Mouse (Mus musculus) intestine, embryonic 14.5 days (tissue): ENCODE data around the gene Crx. TPM values are rescaled to one million over a fixed set of nuclear protein-coding genes. Genes with fewer than 3 reads are reported as not detected.
A peak's percentile ranks its signal among the peaks of the same experiment; 100 is the strongest.

Experiments
- ATAC-seq: fragments of 200-750 bp; cut with Nextera tagmentation; replicated peaks from 2 replicates; pipeline ENCODE4 v1.8.0; 2017; ENCODE audit warnings: low read depth, moderate number of reproducible peaks, moderate TSS enrichment, moderate library complexity; ENCODE audit not compliant: low FRiP score, low TSS enrichment
- DNase-seq: peaks from one replicate; pipeline ENCODE4 v3.0.0-alpha.2; 2018; ENCODE audit warnings: low spot score
- H3K27ac ChIP-seq: fragments of 300-500 bp; sonication (generic); 2 replicates; pipeline ENCODE4 v1.5.1; 2014; ENCODE audit warnings: low read depth, mild to moderate bottlenecking, control low read depth
- H3K27me3 ChIP-seq: fragments of 300-500 bp; sonication (generic); replicated peaks from 2 replicates; pipeline ENCODE4 v1.6.1; 2014; ENCODE audit warnings: low read length, control low read depth; ENCODE audit not compliant: control insufficient read depth, insufficient read depth
- H3K36me3 ChIP-seq: fragments of 300-500 bp; sonication (generic); 2 replicates; pipeline ENCODE4 v1.6.1; 2014; ENCODE audit warnings: low read length, control low read depth; ENCODE audit not compliant: control insufficient read depth, insufficient read depth
- H3K4me1 ChIP-seq: fragments of 300-500 bp; sonication (generic); replicated peaks from 2 replicates; pipeline ENCODE4 v1.6.1; 2014; ENCODE audit warnings: low read length, control low read depth, mixed read lengths; ENCODE audit not compliant: control insufficient read depth, insufficient read depth
- H3K4me2 ChIP-seq: fragments of 300-500 bp; sonication (generic); 2 replicates; pipeline ENCODE4 v1.6.1; 2014; ENCODE audit warnings: low read length
- H3K4me3 ChIP-seq: fragments of 300-500 bp; sonication (generic); 2 replicates; pipeline ENCODE4 v1.5.1; 2014; ENCODE audit warnings: low read depth, low read length, control low read depth, mixed read lengths
- H3K9ac ChIP-seq: fragments of 300-500 bp; sonication (generic); 2 replicates; pipeline ENCODE4 v1.6.1; 2014; ENCODE audit warnings: mild to moderate bottlenecking, low read length
- H3K9me3 ChIP-seq: fragments of 300-500 bp; sonication (generic); 2 replicates; pipeline ENCODE4 v1.6.1; 2016; ENCODE audit warnings: low read length, control low read depth; ENCODE audit not compliant: control insufficient read depth
- WGBS: fragments of 180-500 bp; shearing (Covaris S2); extraction: QIAGEN DNeasy Blood & Tissue Kit; methylation state at CpG from one replicate; pipeline ENCODE4 v1.1.7; 2014; 5-methylcytosine and 5-hydroxymethylcytosine counted together
- polyA plus RNA-seq: library from polyadenylated mRNA; unstranded; fragments of >200 nt; fragmentation: Nextera tagmentation; extraction: Ambion mirVana; gene quantifications from 2 replicates; pipeline ENCODE4 v1.2.1, GENCODE M21; 2014

The Crx gene
- not detected in 2 replicates for polyA plus RNA-seq

- no peak for DNase-seq
- Histone ChIP-seq H3K27ac (no peak within 1 kb of the TSS), H3K9ac (no peak within 1 kb of the TSS), H3K9me3 (no peaks in the 10 kb centered on the region), H3K4me3 (no peak within 1 kb of the TSS), H3K4me1 (no peaks in the 10 kb centered on the region), H3K27me3 (no peaks in the 10 kb centered on the region), H3K36me3 (no peaks in the 10 kb centered on the region), H3K4me2 (no peak within 1 kb of the TSS)
- 37% methylated on average over 4 of the region's 4 CpGs for WGBS
- no peak for ATAC-seq
Measured at GRCm38 (mm10) chr7:15879756-15880155, at the start of gene Crx. Gene Crx, minus strand, starts transcription at chr7:15879968.

GRCm38 (mm10) chr7:15922220-15922773, 42.5 kb upstream of the Crx start, which contains the start of gene Selenow:
Gene Selenow, minus strand, starts transcription at chr7:15922402.
- ATAC-seq (peak; percentile 98), DNase-seq (peak; percentile 97)
- peak within 1 kb of the TSS; percentile 85 for H3K9ac ChIP-seq
- peak within 1 kb of the TSS; percentile 74 for H3K4me3 ChIP-seq
- no peaks in the 10 kb centered on the region for H3K27me3 ChIP-seq
- H3K27ac ChIP-seq: peak within 1 kb of the TSS; percentile 76
- no peaks in the 10 kb centered on the region for H3K9me3 ChIP-seq
- peaks cover 28% of the 10 kb centered on the region for H3K36me3 ChIP-seq
- peaks cover 16% of the 10 kb centered on the region for H3K4me1 ChIP-seq
- H3K4me2 ChIP-seq: peak within 1 kb of the TSS; percentile 81
- under 1% methylated on average over 33 of the region's 33 CpGs for WGBS

DNA sequence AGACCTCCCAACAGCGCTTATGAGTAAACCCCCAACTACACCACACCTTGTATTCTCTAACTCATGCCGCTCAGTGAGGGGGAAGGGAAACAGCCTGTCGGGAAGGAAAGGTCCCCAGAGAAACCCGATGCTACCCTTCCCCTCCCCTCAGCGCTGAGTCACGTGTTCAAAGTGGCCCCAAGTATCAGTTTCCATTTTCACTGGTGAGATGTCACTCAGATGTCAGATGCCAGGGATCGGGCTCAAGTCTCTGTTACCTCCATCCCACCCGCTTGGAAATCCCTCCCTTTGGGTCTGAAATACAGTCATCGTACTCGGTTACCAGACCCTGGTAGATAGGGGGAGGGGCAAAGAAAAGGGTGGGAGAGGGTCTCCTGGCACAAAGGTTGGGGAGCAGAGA, 42.0 kb upstream of the Crx start:
- ATAC-seq: peak; percentile 60
- 0% methylated on average over 10 of the region's 10 CpGs for WGBS

GRCm38 (mm10) chr7:15920645-15921190, 41.0 kb upstream of the Crx start:
- no peak for ATAC-seq
- 86% methylated on average over 6 of the region's 6 CpGs for WGBS

More for the DNA sequence above, 42.0 kb upstream of the Crx start:
- peaks cover 16% of the 10 kb centered on the region for H3K4me1 ChIP-seq
- no peaks in the 10 kb centered on the region for H3K9me3 ChIP-seq
- H3K9ac ChIP-seq: peak overlapping the region; percentile 85
- peak overlapping the region; percentile 81 for H3K4me2 ChIP-seq
- H3K27me3 ChIP-seq: no peaks in the 10 kb centered on the region
- H3K36me3 ChIP-seq: peaks cover 33% of the 10 kb centered on the region
- H3K4me3 ChIP-seq: peak overlapping the region; percentile 74
- no peak for DNase-seq
- H3K27ac ChIP-seq: peak overlapping the region; percentile 76

DNA sequence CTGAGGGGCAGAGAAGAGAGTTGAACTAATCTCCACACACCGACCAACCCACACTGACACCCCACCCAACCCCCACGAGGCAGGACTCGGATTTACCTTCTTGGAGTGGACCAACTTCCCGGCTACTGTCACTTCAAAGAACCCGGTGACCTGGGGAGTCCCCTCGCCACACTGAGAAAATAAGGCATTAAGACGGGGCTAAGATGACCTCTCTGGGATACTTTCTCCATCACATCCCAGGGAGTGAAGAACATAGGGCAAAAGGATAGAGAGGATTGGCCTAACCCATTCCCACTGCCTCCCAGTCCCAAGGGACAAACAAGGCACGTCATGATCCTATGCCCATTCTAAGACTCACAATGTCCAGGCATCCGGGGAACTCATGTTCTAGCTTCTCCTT, 40.2 kb upstream of the Crx start:
- H3K27me3 ChIP-seq: no peaks in the 10 kb centered on the region
- H3K36me3 ChIP-seq: peaks cover 36% of the 10 kb centered on the region
- ATAC-seq (no peak), DNase-seq (no peak)
- 95% methylated on average over 9 of the region's 9 CpGs for WGBS
- no peak overlapping the region for H3K4me3 ChIP-seq
- H3K9ac ChIP-seq: no peak overlapping the region
- H3K4me1 ChIP-seq: peaks cover 16% of the 10 kb centered on the region
- H3K9me3 ChIP-seq: no peaks in the 10 kb centered on the region
- H3K27ac ChIP-seq: no peak overlapping the region
- peak overlapping the region; percentile 81; the same call in 1 of the 2 replicates for H3K4me2 ChIP-seq

More at GRCm38 (mm10) chr7:15920645-15921190, 41.0 kb upstream of the Crx start:
- Histone ChIP-seq H3K4me1 (peaks cover 16% of the 10 kb centered on the region), H3K9ac (peak overlapping the region; percentile 85; the same call in 1 of the 2 replicates), H3K27ac (no peak overlapping the region), H3K4me2 (peak overlapping the region; percentile 81), H3K9me3 (no peaks in the 10 kb centered on the region), H3K36me3 (peaks cover 36% of the 10 kb centered on the region), H3K27me3 (no peaks in the 10 kb centered on the region), H3K4me3 (peak overlapping the region; percentile 74)
- DNase-seq: no peak

- peaks cover 36% of the 10 kb centered on the region for H3K36me3 ChIP-seq
- no peak overlapping the region for H3K4me2 ChIP-seq
- H3K27ac ChIP-seq: no peak overlapping the region
- no peak overlapping the region for H3K4me3 ChIP-seq
- no peak for ATAC-seq
- no peaks in the 10 kb centered on the region for H3K27me3 ChIP-seq
- H3K9me3 ChIP-seq: no peaks in the 10 kb centered on the region
- peaks cover 16% of the 10 kb centered on the region for H3K4me1 ChIP-seq
- no peak for DNase-seq
- no peak overlapping the region for H3K9ac ChIP-seq
Measured at GRCm38 (mm10) chr7:15918371-15918770, 38.6 kb upstream of the Crx start.

DNA sequence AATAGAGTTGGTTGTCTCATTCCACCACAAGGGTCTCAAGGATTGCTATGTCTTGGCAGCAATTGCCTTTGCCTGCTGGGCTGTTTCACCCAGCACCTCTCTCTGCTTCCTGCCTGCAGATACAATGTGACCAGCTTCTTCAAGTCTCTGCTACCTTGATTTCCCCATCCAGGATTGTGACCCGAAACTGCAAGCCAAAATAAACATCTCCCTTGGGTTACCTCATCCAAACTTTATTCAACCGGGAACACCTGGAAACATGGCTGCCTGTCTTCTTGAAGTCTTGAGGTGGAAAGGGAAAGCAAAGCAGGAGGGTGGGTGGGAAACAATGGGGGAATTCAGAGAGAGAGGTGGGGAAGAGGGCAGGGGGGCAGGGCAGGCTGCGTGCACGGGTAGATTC, 37.2 kb upstream of the Crx start:
- H3K9ac ChIP-seq: no peak overlapping the region
- WGBS: 83% methylated on average over 4 of the region's 4 CpGs
- no peak overlapping the region for H3K27ac ChIP-seq
- peaks cover 10% of the 10 kb centered on the region for H3K4me1 ChIP-seq
- no peak overlapping the region for H3K4me2 ChIP-seq
- H3K4me3 ChIP-seq: no peak overlapping the region
- ATAC-seq: no peak
- peaks cover 36% of the 10 kb centered on the region for H3K36me3 ChIP-seq
- H3K9me3 ChIP-seq: no peaks in the 10 kb centered on the region
- DNase-seq: no peak
- no peaks in the 10 kb centered on the region for H3K27me3 ChIP-seq

DNA sequence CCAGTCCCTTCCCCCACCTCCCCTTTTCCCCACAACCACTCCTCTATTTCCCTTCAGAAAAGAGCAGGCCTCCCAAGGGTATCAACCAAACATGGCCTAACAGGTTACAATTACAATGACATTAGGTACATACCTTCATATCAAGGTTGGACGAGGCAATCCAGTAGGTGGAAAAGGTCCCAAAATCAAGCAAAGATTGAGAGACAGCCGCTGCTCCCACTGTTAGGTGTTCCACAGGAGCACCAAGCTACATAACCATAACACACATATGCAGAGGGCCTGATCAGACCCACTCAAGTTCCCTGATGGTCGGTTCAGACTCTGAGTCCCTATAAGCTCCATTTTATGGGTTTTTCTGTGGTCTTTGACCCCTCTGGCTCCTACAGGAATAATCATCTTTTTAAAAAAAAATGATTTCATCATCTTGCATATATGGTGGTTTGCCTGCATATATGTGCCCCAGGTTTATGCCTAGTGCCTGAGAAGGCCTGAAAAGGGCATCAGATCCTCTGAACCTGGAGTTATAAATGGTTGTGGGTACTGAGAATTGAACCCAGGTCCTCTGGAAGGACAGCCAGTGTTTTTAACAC, 36.5 kb upstream of the Crx start:
- ATAC-seq: no peak
- H3K27ac ChIP-seq: no peak overlapping the region
- no peak overlapping the region for H3K4me2 ChIP-seq
- H3K27me3 ChIP-seq: no peaks in the 10 kb centered on the region
- H3K9me3 ChIP-seq: no peaks in the 10 kb centered on the region
- peaks cover 10% of the 10 kb centered on the region for H3K4me1 ChIP-seq
- H3K4me3 ChIP-seq: no peak overlapping the region
- H3K9ac ChIP-seq: no peak overlapping the region
- H3K36me3 ChIP-seq: peaks cover 36% of the 10 kb centered on the region
- DNase-seq: no peak
- WGBS: 73% methylated on average over 3 of the region's 3 CpGs
